ENCODE assay signal across 10 mouse cellular contexts in genomic region chr4:155267639-155268175, GRCm38 (mm10). TPM values are rescaled to one million over a fixed set of nuclear protein-coding genes. Genes with fewer than 3 reads are reported as not detected.
DNase-seq lines count a peak whose midpoint lies in the region; ATAC-seq lines count a peak whose summit lies in the region.
"Had no signal": no experiment of that assay in that cellular context is flagged by ENCODE, and none has a peak within 500 bp of the region (broad histone marks: within the 10 kb centered on the region; RNA-seq: fewer than 3 reads in every experiment).

No protein-coding gene starts in this region.

- peak overlapping the region; percentile 71 for H3K27ac ChIP-seq in embryonic facial prominence, embryonic 13.5 days
- H3K27ac ChIP-seq in hindbrain, embryonic 13.5 days: no peak overlapping the region

- no peaks in the 10 kb centered on the region for H3K36me3 ChIP-seq in embryonic facial prominence, embryonic 13.5 days
- H3K36me3 ChIP-seq in hindbrain, embryonic 13.5 days: peaks cover 44% of the 10 kb centered on the region
- H3K36me3 ChIP-seq: G1E had no signal

- WGBS in embryonic facial prominence, embryonic 13.5 days: 55% methylated on average over 12 of the region's 12 CpGs
- 58% methylated on average over 12 of the region's 12 CpGs for WGBS in hindbrain, embryonic 13.5 days

- no peak overlapping the region for H3K9ac ChIP-seq in embryonic facial prominence, embryonic 13.5 days
- no peak overlapping the region for H3K9ac ChIP-seq in hindbrain, embryonic 13.5 days

- no peak for ATAC-seq in embryonic facial prominence, embryonic 13.5 days (ENCODE audit: insufficient number of reproducible peaks, insufficient read depth, low FRiP score, low TSS enrichment, low read depth)
- ATAC-seq in hindbrain, embryonic 13.5 days (ENCODE audit: low FRiP score): no peak

- H3K9me3 ChIP-seq in embryonic facial prominence, embryonic 13.5 days: no peaks in the 10 kb centered on the region
- H3K9me3 ChIP-seq in hindbrain, embryonic 13.5 days: no peaks in the 10 kb centered on the region
- H3K9me3 ChIP-seq: G1E; megakaryocyte, embryonic 14.5 days had no signal

- H3K4me3 ChIP-seq in embryonic facial prominence, embryonic 13.5 days: no peak overlapping the region
- H3K4me3 ChIP-seq in hindbrain, embryonic 13.5 days: no peak overlapping the region
- H3K4me3 ChIP-seq: megakaryocyte, embryonic 14.5 days had no signal

- H3K4me2 ChIP-seq in embryonic facial prominence, embryonic 13.5 days: no peak overlapping the region
- no peak overlapping the region for H3K4me2 ChIP-seq in hindbrain, embryonic 13.5 days

- H3K27me3 ChIP-seq in embryonic facial prominence, embryonic 13.5 days: no peaks in the 10 kb centered on the region
- no peaks in the 10 kb centered on the region for H3K27me3 ChIP-seq in hindbrain, embryonic 13.5 days

- DNase-seq in heart, adult 18-20 months: peak; percentile 26 to 43
- no peak for DNase-seq in heart, adult 8-10 months (ENCODE audit: low spot score)
- DNase-seq in kidney, adult 9 months: peak; percentile 37
- peak; percentile 39 for DNase-seq in lung, postnatal 14 days
- no peak for DNase-seq in layer of hippocampus, adult 9-11 months
- no peak for DNase-seq in thymus, postnatal 25 days

- peaks cover 31% of the 10 kb centered on the region for H3K4me1 ChIP-seq in embryonic facial prominence, embryonic 13.5 days
- peaks cover 17% of the 10 kb centered on the region for H3K4me1 ChIP-seq in hindbrain, embryonic 13.5 days (replicated peaks)

RNA-seq across cellular contexts. Expression of gene Faap20, which starts 18.1 kb away (rescaled TPM):
- total RNA-seq in heart, adult 18-20 months (2021): 10 to 100 TPM; 19.2 to 20.3 TPM
- total RNA-seq in heart, adult 8-10 months (2022): 10 to 100 TPM; 12.4 to 17.8 (median 15.9) TPM
- polyA plus RNA-seq in embryonic facial prominence, embryonic 13.5 days (2015; fragmentation: Nextera tagmentation; extraction: Ambion mirVana): 77.4 and 80.0 TPM in 2 replicates
- 78.8 and 84.8 TPM in 2 replicates for polyA plus RNA-seq in hindbrain, embryonic 13.5 days (2015; fragmentation: Nextera tagmentation; extraction: Ambion mirVana)

RNA-seq across cellular contexts. Expression of gene Ski, which starts 45.3 kb away (rescaled TPM):
- 10 to 100 TPM; 48.6 to 50.2 TPM for total RNA-seq in heart, adult 18-20 months (2021)
- 10 to 100 TPM; 44.5 to 53.3 (median 49.0) TPM for total RNA-seq in heart, adult 8-10 months (2022)
- 21.5 and 24.9 TPM in 2 replicates for polyA plus RNA-seq in embryonic facial prominence, embryonic 13.5 days (2015; fragmentation: Nextera tagmentation; extraction: Ambion mirVana)
- 10.3 and 10.4 TPM in 2 replicates for polyA plus RNA-seq in hindbrain, embryonic 13.5 days (2015; fragmentation: Nextera tagmentation; extraction: Ambion mirVana)

Comparison
In these comparisons a context has a peak if more than half of its experiments do, and no peak if none do; other contexts are left out.
1. DNase-seq: peak in heart, adult 18-20 months (2 of 2), kidney, adult 9 months (single experiment) and lung, postnatal 14 days (single experiment); none in heart, adult 8-10 months (single experiment), layer of hippocampus, adult 9-11 months (single experiment) and thymus, postnatal 25 days (single experiment).